Mouse (Mus musculus) Patski (cell line): ENCODE results near the gene Krtap2-4. TPM values are rescaled to one million over a fixed set of nuclear protein-coding genes. Genes with fewer than 3 reads are reported as not detected.
A peak's percentile ranks its signal among the peaks of the same experiment; 100 is the strongest.

Experiments
- ATAC-seq: fragments of 100-300 bp; one replicate; pipeline ENCODE4 v1.8.0; 2021
- CTCF ChIA-PET: fragments of 350-600 bp; sonication (Branson Sonifier 250); formaldehyde crosslinking; loops from one replicate; lab custom pipeline; 2022; ENCODE audit warnings: inconsistent platforms; lab: Charles Lee
- POLR2A ChIA-PET: fragments of 350-600 bp; sonication (Branson Sonifier 250); formaldehyde crosslinking; loops from one replicate; lab custom pipeline; 2022; ENCODE audit warnings: antibody characterized with exemption, inconsistent platforms; lab: Charles Lee
- DNase-seq: peaks from one replicate; pipeline ENCODE4 v3.0.0-alpha.2; 2011; ENCODE audit warnings: low read depth, low spot score
- H3K27me3 ChIP-seq: fragments of 371-371 bp; one replicate; pipeline ENCODE4 v1.5.1; 2021
- CTCF ChIP-seq: fragments of 100-300 bp; IDR thresholded peaks from one replicate; pipeline ENCODE4 v1.5.1; 2021
- in situ Hi-C: fragments of 300-500 bp; cut with MboI; formaldehyde crosslinking; loops from 3 replicates; pipeline ENCODE4 v1.11.1; 2018; ENCODE audit warnings: low pct_unique_long_range_greater_than_20kb, mixed read lengths
- polyA plus RNA-seq: library from polyadenylated mRNA; unstranded; gene quantifications from one replicate; pipeline ENCODE4 v1.2.3, GENCODE M21; 2021

Krtap2-4 gene
- polyA plus RNA-seq, 1 experiment from 2014 or later, result not detected

DNA sequence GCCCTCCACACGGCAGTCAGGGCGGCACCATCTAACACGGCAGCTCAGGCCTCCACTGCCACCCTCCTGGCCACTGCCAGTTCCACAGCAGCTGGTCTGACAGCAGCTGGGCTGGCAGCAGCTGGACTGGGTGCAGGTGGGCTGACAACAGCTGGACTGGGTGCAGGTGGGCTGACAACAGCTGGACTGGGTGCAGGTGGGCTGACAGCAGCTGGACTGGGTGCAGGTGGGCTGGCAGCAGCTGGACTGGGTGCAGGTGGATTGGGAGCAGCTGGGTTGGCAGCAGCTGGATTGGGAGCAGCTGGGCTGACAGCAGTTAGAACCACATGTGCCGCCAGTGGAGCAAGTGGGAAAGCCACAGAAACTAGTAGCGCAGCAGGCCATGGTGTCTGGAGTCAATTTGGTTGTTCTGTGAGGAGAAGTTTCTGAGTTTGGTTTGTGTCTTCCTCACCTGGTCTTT lies 31.4 kb downstream of the Krtap2-4 start, which contains the start of gene Krtap1-4:
Krtap1-4 (minus strand) TSS at position 410 of the 460 bp plus-strand sequence.
- ATAC-seq (no peak), DNase-seq (no peak)
- ChIA-PET POLR2A (no interaction called here), CTCF (interaction anchor here (2.3 kb wide), 1 partner anchor 10 kb away, joined by 6 read pairs; no protein-coding TSS in a partner anchor)
- in situ Hi-C loops, result loop anchor here (10.0 kb wide), 1 partner anchor 182 kb away; no protein-coding TSS in a partner anchor
- no peaks in the 10 kb centered on the region for H3K27me3 ChIP-seq
- no peak for TF ChIP-seq CTCF

DNA sequence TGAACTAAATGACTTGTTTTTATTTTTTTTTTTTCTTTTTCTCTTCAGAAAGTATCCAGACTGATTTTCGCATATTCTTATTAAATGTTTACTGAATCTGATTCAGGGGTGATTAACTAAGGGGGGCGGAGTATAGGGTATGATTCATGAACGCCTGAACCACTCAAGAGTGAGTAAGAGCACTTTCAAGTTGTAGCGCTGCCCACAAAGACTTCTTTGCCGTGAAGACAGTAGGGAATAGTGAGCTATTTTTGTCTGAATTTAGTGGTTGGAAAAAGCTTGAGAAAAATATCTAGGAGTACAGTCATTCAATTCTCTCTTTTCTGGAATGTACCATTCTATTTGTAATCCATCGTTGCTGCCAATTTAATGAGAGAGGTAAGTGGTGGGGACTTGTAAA lies 33.1 kb downstream of the Krtap2-4 start:
- H3K27me3 ChIP-seq, result no peaks in the 10 kb centered on the region
- ATAC-seq (peak; percentile 74), DNase-seq (no peak)
- ChIA-PET POLR2A (no interaction called here), CTCF (interaction anchor here (1.1 to 2.3 kb wide), 2 partner anchors 8 to 32 kb away, joined by 3 to 6 read pairs; no protein-coding TSS in a partner anchor)
- in situ Hi-C loops, result loop anchor here (10.0 kb wide), 1 partner anchor 183 kb away; no protein-coding TSS in a partner anchor
- TF ChIP-seq CTCF, result no peak

DNA sequence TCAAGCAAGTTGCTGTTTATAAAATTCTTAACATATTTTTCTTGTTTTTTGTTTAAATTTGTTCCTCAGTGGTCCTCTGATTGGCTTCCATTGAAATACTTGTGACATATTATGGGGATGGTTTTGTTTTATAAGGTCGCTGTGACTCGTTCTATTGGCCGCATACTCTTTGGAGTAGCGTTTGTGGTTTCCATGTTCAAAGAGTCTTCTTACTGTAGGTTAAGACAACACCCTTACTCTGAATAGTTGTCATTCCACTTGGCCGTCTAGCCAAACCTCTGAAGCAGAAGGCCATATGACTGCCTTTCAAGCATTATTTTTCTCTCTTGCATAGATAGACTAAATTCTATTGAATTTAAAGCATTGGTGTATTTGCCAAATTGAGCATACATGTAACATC lies 33.6 kb downstream of the Krtap2-4 start:
- H3K27me3 ChIP-seq, result no peaks in the 10 kb centered on the region
- no peak for TF ChIP-seq CTCF
- CTCF ChIA-PET, result interaction anchor here (2.3 kb wide), 1 partner anchor 7 kb away, joined by 6 read pairs; no protein-coding TSS in a partner anchor
- ATAC-seq, result no peak
- POLR2A ChIA-PET, result no interaction called here
- no peak for DNase-seq
- in situ Hi-C loops, result loop anchor here (10.0 kb wide), 1 partner anchor 184 kb away; no protein-coding TSS in a partner anchor

DNA sequence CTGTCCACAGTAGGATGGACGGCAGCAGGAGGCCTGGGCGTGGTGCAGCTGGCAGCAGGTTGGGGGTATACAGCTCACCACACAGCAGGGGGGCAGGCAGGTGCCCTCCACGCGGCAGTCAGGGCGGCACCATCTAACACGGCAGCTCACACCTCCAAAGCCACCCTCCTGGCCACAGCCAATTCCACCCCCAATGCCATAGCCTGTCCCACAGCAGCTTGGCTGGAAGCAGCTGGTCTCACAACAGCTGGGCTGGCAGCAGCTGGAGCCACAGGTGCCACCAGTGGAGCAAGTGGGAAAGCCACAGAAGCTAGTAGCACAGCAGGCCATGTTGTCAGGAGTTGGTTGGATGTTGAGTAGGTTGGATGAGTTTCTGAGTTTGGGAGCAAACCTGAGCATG lies 34.0 kb downstream of the Krtap2-4 start, which contains the start of gene Krtap1-5:
Krtap1-5 (minus strand) TSS at position 381 of the 400 bp plus-strand sequence.
- in situ Hi-C loops, result loop anchor here (10.0 kb wide), 1 partner anchor 184 kb away; no protein-coding TSS in a partner anchor
- no peaks in the 10 kb centered on the region for H3K27me3 ChIP-seq
- DNase-seq (no peak), ATAC-seq (no peak)
- CTCF ChIA-PET, result no interaction called here
- POLR2A ChIA-PET, result no interaction called here
- no peak for TF ChIP-seq CTCF

DNA sequence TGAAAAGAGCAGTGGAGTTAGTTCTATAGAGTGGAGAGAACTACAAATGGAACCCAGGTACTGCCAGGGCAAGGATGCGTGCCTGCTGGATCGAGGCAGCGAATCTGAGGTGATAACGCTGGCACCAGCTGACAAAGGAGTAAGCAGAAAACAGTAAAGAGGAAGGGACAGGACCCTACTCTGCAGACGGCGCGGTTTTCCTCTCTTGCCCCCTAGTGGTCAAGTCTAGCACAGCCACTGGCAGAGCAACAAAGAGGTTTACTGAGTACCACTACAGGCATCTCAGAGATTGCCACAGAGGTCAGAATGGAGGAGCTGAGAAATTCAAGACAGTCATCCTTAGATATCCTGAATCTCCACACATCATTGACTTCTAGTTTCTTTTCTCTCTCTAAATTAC lies 40.5 kb downstream of the Krtap2-4 start:
- ChIA-PET POLR2A (interaction anchor here (0.6 kb wide), 1 partner anchor 106 kb away, joined by 3 read pairs; no protein-coding TSS in a partner anchor), CTCF (interaction anchor here (0.7 to 2.1 kb wide), 11 partner anchors 8 to 724 kb away, joined by 3 to 6 read pairs (median 3); no protein-coding TSS in a partner anchor)
- DNase-seq, result no peak
- in situ Hi-C loops, result loop anchor here (5.0 to 10.0 kb wide), 4 partner anchors 107 to 591 kb away; partner anchors contain the start of gene Krt10
- peak; percentile 91 for ATAC-seq
- peak; percentile 95 for TF ChIP-seq CTCF
- H3K27me3 ChIP-seq, result no peaks in the 10 kb centered on the region

DNA sequence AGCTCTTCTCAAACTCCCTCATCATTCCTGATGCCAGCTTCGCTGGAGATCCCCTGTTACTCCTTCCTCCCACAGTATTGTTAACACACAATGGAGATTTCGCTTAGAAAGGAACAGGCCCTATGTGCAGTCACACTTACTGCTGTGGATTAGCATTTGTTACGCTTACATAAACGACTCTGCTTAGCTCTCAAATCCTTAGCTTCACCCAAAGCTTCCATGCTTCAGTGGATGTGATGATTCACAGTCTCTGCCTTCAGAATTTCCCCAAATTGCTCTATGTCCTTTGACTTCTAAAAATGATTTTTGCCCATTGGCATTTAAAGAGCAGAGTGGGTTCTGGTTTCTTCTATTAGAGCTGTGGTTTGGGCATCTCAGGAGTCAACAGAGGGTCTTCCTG lies 41.5 kb downstream of the Krtap2-4 start:
- peak; percentile 38 for ATAC-seq
- no peaks in the 10 kb centered on the region for H3K27me3 ChIP-seq
- ChIA-PET CTCF (interaction anchor here (1.2 to 2.1 kb wide), 5 partner anchors 9 to 109 kb away, joined by 3 to 6 read pairs (median 6); no protein-coding TSS in a partner anchor), POLR2A (no interaction called here)
- TF ChIP-seq CTCF, result no peak
- in situ Hi-C loops, result loop anchor here (5.0 to 10.0 kb wide), 4 partner anchors 106 to 592 kb away; partner anchors contain the start of gene Krt10
- peak; percentile 66 for DNase-seq

DNA sequence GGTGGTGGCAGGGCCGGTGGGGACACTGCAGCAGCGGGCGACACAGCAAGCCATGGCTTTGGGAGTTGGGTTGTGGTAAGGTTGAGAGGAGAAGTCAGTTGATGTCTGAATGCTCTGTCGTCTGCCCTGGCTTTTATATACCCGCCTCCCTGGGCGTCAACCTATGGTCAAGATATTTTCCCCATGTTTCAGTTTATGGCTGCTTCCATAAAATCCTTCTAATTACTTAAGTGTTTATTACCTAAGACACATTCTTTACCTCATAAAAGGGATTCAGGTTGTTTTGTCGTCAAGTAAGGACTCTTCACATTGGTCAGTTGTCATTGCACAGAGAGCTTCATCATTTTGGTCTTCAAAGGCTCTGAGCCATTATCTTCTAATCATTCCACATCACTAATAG lies 48.1 kb downstream of the Krtap2-4 start, which contains the start of gene Krtap3-1:
Krtap3-1 (minus strand) TSS at position 101 of the 400 bp plus-strand sequence.
- in situ Hi-C loops, result no loop called here
- ATAC-seq, result no peak
- H3K27me3 ChIP-seq, result no peaks in the 10 kb centered on the region
- ChIA-PET CTCF (interaction anchor here (1.0 kb wide), 1 partner anchor 8 kb away, joined by 3 read pairs; no protein-coding TSS in a partner anchor), POLR2A (interaction anchor here (0.6 kb wide), 1 partner anchor 591 kb away, joined by 3 read pairs; no protein-coding TSS in a partner anchor)
- TF ChIP-seq CTCF, result no peak
- DNase-seq, result no peak

Other genes with a start within 250 kb of the Krtap2-4 start
- not detected for gene Krt28, start 239.9 kb downstream of the Krtap2-4 start, polyA plus RNA-seq
- gene Krt10, start 225.5 kb downstream of the Krtap2-4 start, polyA plus RNA-seq, result 7.2 TPM
- not detected for gene Krt12, start 192.6 kb downstream of the Krtap2-4 start, polyA plus RNA-seq
- not detected for gene Krt20, start 176.7 kb downstream of the Krtap2-4 start, polyA plus RNA-seq
- 0.09 TPM for gene Krt23, start 121.7 kb downstream of the Krtap2-4 start, polyA plus RNA-seq
- gene Krt39, start 93.5 kb downstream of the Krtap2-4 start, polyA plus RNA-seq, result 0.08 TPM
- not detected for gene Krt40, start 71.7 kb downstream of the Krtap2-4 start, polyA plus RNA-seq
- gene Krtap3-3, start 64.0 kb downstream of the Krtap2-4 start, polyA plus RNA-seq, result not detected
- gene Krtap3-2, start 58.0 kb downstream of the Krtap2-4 start, polyA plus RNA-seq, result not detected
- gene Gm11939, start 55.4 kb downstream of the Krtap2-4 start, polyA plus RNA-seq, result not detected
- not detected for gene Krtap3-1, start 48.2 kb downstream of the Krtap2-4 start, polyA plus RNA-seq
- not detected for gene Krtap1-5, start 33.8 kb downstream of the Krtap2-4 start, polyA plus RNA-seq
- gene Krtap1-4, start 31.2 kb downstream of the Krtap2-4 start, polyA plus RNA-seq, result not detected
- gene Krtap1-3, start 23.5 kb downstream of the Krtap2-4 start, polyA plus RNA-seq, result not detected
- gene Krtap9-3, start 16.7 kb downstream of the Krtap2-4 start, polyA plus RNA-seq, result not detected
- gene Gm11938, start 11.5 kb downstream of the Krtap2-4 start, polyA plus RNA-seq, result not detected
- gene Gm11937, start 4.7 kb downstream of the Krtap2-4 start, polyA plus RNA-seq, result not detected
- not detected for gene Gm11562, start 5.6 kb upstream of the Krtap2-4 start, polyA plus RNA-seq
- not detected for gene Krtap4-1, start 13.4 kb upstream of the Krtap2-4 start, polyA plus RNA-seq
- gene Krtap4-2, start 20.2 kb upstream of the Krtap2-4 start, polyA plus RNA-seq, result not detected
- gene Krtap4-7, start 29.2 kb upstream of the Krtap2-4 start, polyA plus RNA-seq, result not detected
- gene Gm11555, start 35.4 kb upstream of the Krtap2-4 start, polyA plus RNA-seq, result not detected
- not detected for gene Gm11563, start 44.1 kb upstream of the Krtap2-4 start, polyA plus RNA-seq
- not detected for gene Krtap4-6, start 51.1 kb upstream of the Krtap2-4 start, polyA plus RNA-seq
- gene Gm14190, start 75.9 kb upstream of the Krtap2-4 start, polyA plus RNA-seq, result not detected
- not detected for gene Gm14180, start 119.4 kb upstream of the Krtap2-4 start, polyA plus RNA-seq
- not detected for gene Gm11595, start 158.1 kb upstream of the Krtap2-4 start, polyA plus RNA-seq
- 0.06 TPM for gene Krtap4-8, start 165.9 kb upstream of the Krtap2-4 start, polyA plus RNA-seq
- not detected for gene Krtap4-9, start 170.4 kb upstream of the Krtap2-4 start, polyA plus RNA-seq
- not detected for gene Gm11596, start 178.6 kb upstream of the Krtap2-4 start, polyA plus RNA-seq
- gene Gm11569, start 184.1 kb upstream of the Krtap2-4 start, polyA plus RNA-seq, result not detected
- gene Gm11554, start 189.6 kb upstream of the Krtap2-4 start, polyA plus RNA-seq, result not detected
- not detected for gene Krtap4-13, start 195.0 kb upstream of the Krtap2-4 start, polyA plus RNA-seq
- gene Gm11564, start 200.8 kb upstream of the Krtap2-4 start, polyA plus RNA-seq, result not detected
- gene 2300003K06Rik, start 223.2 kb upstream of the Krtap2-4 start, polyA plus RNA-seq, result not detected
- gene Krtap4-16, start 236.8 kb upstream of the Krtap2-4 start, polyA plus RNA-seq, result not detected
- not detected for gene Gm11568, start 243.1 kb upstream of the Krtap2-4 start, polyA plus RNA-seq
- not detected for gene Gm11559, start 249.6 kb upstream of the Krtap2-4 start, polyA plus RNA-seq